Mouse (Mus musculus): ENCODE results near the gene Abtb2.

GRCm38 (mm10) chr2:103631293-103631717, 65.2 kb downstream of the Abtb2 start:
- no peak for TF ChIP-seq POLR2A (IDR thresholded peaks at IDR 0.05; ENCODE audit: borderline replicate concordance, control insufficient read depth, low read depth, low read length)
- TF ChIP-seq CTCF (IDR thresholded peaks at IDR 0.05; ENCODE audit: control insufficient read depth, insufficient read depth, low read length) = no peak

Data from bone marrow, adult 2 months (tissue).